Mouse (Mus musculus) fibroblast of lung, adult 2 months (primary cell): ENCODE measurements around the gene Plgrkt.

Source experiments
- DNase-seq: peaks from one replicate; pipeline ENCODE4 v3.0.0-alpha.2; 2011; ENCODE audit warnings: low read depth

The Plgrkt gene

DNA sequence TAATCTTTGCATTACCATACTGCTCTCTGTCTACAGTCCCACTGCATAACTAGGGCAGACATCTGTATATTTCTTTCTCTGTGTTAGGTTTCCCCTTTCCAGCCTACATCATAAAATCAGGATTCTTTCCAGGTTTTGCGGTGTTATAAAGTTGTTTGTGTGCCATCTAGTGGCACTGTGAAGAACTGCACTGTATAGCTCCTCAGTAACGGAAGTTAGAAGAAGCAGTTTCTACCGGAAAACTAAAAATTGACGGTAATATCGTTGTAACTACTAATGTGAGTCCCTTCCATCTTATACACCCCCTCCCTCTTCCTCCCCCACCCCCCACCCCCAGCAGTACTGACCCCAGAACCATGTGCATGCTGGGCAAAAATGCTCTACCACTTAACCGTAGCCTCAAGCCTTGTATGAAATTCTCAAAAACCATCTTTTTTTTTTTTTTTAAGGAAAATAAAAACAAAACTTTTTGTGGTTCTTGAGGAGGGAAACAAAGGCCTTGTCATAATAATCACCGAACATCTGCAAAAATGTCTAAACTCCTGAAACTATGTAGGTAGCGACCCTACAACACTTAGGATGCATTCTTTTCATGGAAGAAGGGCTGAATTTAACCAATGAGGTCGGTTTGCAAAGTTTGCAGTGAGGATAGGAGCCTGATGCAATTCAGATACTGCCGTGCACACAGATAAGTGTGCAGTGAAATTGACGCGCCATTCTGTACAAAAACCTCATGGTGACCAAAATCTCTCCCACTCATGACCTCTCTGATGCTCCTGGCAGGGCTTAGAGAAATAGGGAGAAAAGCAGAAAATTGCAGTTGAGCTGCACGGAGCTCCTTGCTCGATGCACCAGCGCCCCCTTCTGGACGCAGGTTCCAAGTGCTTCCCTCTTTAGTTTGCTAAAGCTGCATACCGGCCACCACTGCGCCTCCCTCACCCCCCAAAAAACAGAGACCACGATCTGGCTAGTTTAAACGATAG, 12.0 kb downstream of the Plgrkt start:
- DNase-seq: no peak

GRCm38 (mm10) chr19:29350991-29351390, 16.2 kb downstream of the Plgrkt start:
- DNase-seq: no peak

DNA sequence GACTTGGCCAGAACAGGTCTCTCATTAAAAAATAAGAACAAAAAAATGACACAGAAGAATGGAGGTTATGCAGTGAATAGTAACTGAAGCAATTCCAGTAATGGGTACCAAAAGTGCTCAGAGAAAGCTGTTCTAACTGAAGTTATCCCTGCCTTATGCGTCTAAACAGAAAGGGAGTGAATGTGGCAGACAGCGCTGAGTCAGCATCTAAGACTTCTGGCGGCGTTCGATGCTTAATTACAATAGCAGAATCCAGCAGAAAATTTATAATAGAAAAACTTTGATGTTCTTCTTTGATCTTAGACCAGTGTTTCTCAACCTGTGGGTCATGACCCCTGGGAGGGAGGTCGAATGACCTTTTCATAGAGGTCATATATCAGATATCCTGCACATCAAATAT, 21.6 kb downstream of the Plgrkt start:
- no peak for DNase-seq

DNA sequence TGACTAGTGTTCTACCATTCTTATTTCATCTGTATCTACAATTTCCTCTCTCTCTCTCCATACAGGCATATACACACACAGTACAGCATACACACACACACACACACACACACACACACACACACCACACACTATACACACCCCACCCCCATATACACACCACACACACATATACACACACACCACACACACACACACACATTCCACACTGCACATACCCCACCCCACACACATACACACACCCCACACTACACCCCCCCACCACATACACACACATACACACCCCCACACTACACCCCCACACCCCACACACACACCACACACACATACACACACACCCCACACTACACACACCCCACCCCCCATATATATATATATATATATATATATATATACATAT, 22.3 kb downstream of the Plgrkt start:
- DNase-seq: no peak

- DNase-seq: no peak
Measured at GRCm38 (mm10) chr19:29342281-29342680, 24.9 kb downstream of the Plgrkt start.

DNA sequence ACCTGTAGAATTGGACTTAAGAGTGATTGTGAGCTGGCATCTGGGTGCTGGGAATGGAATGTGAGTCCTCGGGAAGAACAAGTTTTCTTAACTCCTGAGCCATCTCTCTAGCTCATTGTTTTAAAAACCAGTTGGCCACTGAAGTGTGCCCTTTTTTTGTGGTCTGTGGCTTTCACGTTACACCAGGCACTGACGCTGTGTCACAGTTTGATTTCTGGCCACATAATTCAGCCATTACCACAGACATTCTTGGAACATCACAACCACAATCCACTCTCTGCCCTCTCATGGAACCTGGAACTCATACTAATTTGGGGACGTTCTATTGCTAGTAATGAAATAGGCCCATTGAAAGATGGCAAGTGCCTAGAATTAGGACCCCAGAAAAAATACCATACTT, 26.2 kb downstream of the Plgrkt start:
- DNase-seq: no peak

DNA sequence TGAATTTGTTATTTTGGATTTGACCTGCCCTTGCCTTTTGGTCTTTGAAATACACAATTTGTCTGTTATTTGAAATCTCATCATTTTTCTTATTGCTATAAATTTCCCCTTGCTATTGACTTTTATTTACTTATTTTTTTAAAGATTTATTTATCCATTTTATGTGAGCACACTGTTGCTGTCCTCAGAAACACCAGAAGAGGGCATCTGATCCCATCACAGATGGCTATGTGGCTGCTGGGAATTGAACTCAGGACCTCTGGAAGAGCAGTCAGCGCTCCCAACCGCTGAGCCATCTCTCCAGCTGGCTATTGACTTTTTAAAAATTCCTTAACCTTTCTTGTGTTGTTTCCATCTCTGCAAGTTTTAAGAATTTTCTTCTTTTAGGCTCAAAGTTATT, 30.6 kb downstream of the Plgrkt start:
- no peak for DNase-seq

GRCm38 (mm10) chr19:29334068-29334745, 33.0 kb downstream of the Plgrkt start, which contains the start of gene Rln1:
Gene Rln1, minus strand, starts transcription at chr19:29334670.
- DNase-seq: no peak

- no peak for DNase-seq
Measured at GRCm38 (mm10) chr19:29326822-29327552, 40.2 kb downstream of the Plgrkt start.

GRCm38 (mm10) chr19:29326396-29326795, 40.8 kb downstream of the Plgrkt start:
- DNase-seq: no peak

GRCm38 (mm10) chr19:29325852-29326180, 41.4 kb downstream of the Plgrkt start:
- no peak for DNase-seq

- no peak for DNase-seq
Measured at GRCm38 (mm10) chr19:29325053-29325851, 41.9 kb downstream of the Plgrkt start, which contains the start of gene Insl6. Gene Insl6, minus strand, starts transcription at chr19:29325356.

GRCm38 (mm10) chr19:29323416-29324049, 43.7 kb downstream of the Plgrkt start:
- DNase-seq: no peak

GRCm38 (mm10) chr19:29312661-29313060, 54.5 kb downstream of the Plgrkt start:
- DNase-seq: no peak

- DNase-seq: no peak
Measured at GRCm38 (mm10) chr19:29311791-29312190, 55.4 kb downstream of the Plgrkt start.

DNA sequence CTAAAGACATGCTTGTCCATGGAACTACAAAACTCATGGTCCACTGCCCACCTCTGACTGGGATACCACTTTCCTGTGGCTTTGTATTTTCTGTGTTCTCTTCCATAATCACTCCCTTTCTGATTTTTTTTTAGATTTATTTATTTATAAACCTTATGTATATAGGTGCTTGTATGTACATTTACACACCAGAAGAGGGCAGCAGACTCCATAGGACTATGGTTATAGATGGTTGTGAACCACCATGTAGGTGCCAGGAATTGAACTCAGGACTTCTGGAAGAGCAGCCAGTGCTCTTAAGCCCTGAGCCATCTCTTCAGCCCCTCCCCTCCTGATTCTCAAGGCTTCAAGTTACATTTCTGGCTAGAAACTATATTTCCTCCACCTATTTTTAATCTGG, 58.4 kb downstream of the Plgrkt start:
- no peak for DNase-seq

GRCm38 (mm10) chr19:29302119-29302518, 65.1 kb downstream of the Plgrkt start:
- DNase-seq: no peak

- DNase-seq: no peak
Measured at GRCm38 (mm10) chr19:29300919-29301318, 66.3 kb downstream of the Plgrkt start.
